Mouse (Mus musculus): ENCODE results near the gene Ndufs4. TPM values are rescaled to one million over a fixed set of nuclear protein-coding genes. Genes with fewer than 3 reads are reported as not detected.

Gene Ndufs4
- total RNA-seq, 2 experiments from 2014 or later = 175 to 198 TPM

Other genes starting within 250 kb of the Ndufs4 start
- 1 to 10 TPM; 3.0 to 4.8 TPM for gene Fst, start 70.7 kb upstream of the Ndufs4 start, total RNA-seq (2021)